Mouse (Mus musculus) liver, adult 2 months (tissue): ENCODE results near the gene Ntng2.

Experiments
- CTCF ChIP-seq: fragments of 200-500 bp; IDR thresholded peaks from 2 replicates; pipeline ENCODE4 v1.5.1; 2011; ENCODE audit warnings: low read depth, low read length, control low read depth
- POLR2A ChIP-seq: fragments of 200-500 bp; IDR thresholded peaks from 2 replicates; pipeline ENCODE4 v1.6.1; 2011; ENCODE audit warnings: low read length, control low read depth; ENCODE audit not compliant: insufficient read depth; ENCODE audit errors: extremely low read depth

DNA sequence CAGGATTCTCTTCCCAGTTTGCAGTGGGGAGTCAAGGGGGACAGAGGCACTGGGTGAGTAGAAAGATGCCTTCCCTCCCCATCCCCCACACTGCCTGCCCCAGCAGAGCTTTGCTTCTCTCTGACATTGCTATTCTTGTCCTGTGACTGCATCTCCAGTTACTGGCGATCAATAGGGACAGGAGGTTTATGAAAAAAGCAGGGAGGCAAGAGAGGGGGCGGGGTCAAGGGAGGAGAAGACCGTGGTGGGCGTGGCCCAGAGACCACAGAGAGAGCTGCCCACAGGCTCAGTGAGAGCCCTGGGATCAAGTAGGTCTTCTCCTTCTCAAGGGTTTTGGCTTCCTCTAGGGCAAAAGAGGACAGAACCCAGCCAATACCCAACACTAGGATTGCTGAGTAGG is 30.5 kb downstream of the Ntng2 start:
- TF ChIP-seq CTCF (no peak), POLR2A (no peak)
